ENCODE assay signal across 21 mouse cellular contexts in genomic region chr8:117881414-117881973, GRCm38 (mm10).
DNase-seq lines count a peak whose midpoint lies in the region; ATAC-seq lines count a peak whose summit lies in the region.
"Had no signal": no experiment of that assay in that cellular context is flagged by ENCODE, and none has a peak within 500 bp of the region (broad histone marks: within the 10 kb centered on the region; RNA-seq: fewer than 3 reads in every experiment).

No protein-coding gene starts in this region.

- peak overlapping the region; percentile 37 for H3K27ac ChIP-seq in intestine, embryonic 16.5 days (ENCODE audit: low read length)
- no peak overlapping the region for H3K27ac ChIP-seq in forebrain, embryonic 10.5 days
- H3K27ac ChIP-seq: embryonic facial prominence, embryonic 10.5 days; forebrain, embryonic 15.5 days; heart, adult 2 months; heart, embryonic 15.5 days; hindbrain, embryonic 10.5 days; hindbrain, embryonic 14.5 days had no signal

- no peak overlapping the region for H3K9ac ChIP-seq in intestine, embryonic 16.5 days (ENCODE audit: low read depth, low read length)
- H3K9ac ChIP-seq: forebrain, embryonic 15.5 days; heart, embryonic 15.5 days; hindbrain, embryonic 14.5 days had no signal

- no peaks in the 10 kb centered on the region for H3K36me3 ChIP-seq in intestine, embryonic 16.5 days (ENCODE audit: control insufficient read depth, insufficient read depth, low read length)
- no peaks in the 10 kb centered on the region for H3K36me3 ChIP-seq in forebrain, embryonic 10.5 days (replicated peaks)
- H3K36me3 ChIP-seq: embryonic facial prominence, embryonic 10.5 days; forebrain, embryonic 15.5 days; heart, embryonic 15.5 days; hindbrain, embryonic 10.5 days had no signal

- 52% methylated on average over 8 of the region's 8 CpGs for WGBS in intestine, embryonic 16.5 days
- 93% methylated on average over 8 of the region's 8 CpGs for WGBS in forebrain, embryonic 10.5 days

- no peaks in the 10 kb centered on the region for H3K9me3 ChIP-seq in intestine, embryonic 16.5 days (ENCODE audit: control insufficient read depth, low read length)
- 0 out of 2 replicates have a peak, but pooled peaks cover under 1% of the 10 kb centered on the region for H3K9me3 ChIP-seq in forebrain, embryonic 10.5 days
- H3K9me3 ChIP-seq: embryonic facial prominence, embryonic 10.5 days; heart, embryonic 15.5 days; hindbrain, embryonic 10.5 days had no signal

- H3K27me3 ChIP-seq in intestine, embryonic 16.5 days (replicated peaks; ENCODE audit: control insufficient read depth, insufficient read depth, low read length): no peaks in the 10 kb centered on the region
- no peaks in the 10 kb centered on the region for H3K27me3 ChIP-seq in forebrain, embryonic 10.5 days (ENCODE audit: poor library complexity, severe bottlenecking)
- H3K27me3 ChIP-seq: forebrain, embryonic 15.5 days; heart, embryonic 15.5 days had no signal

- peak; percentile 89 for ATAC-seq in intestine, embryonic 16.5 days
- ATAC-seq: activated CD4-positive, CD25-positive, alpha-beta regulatory T cell, adult 4 months; forebrain, embryonic 15.5 days; Patski had no signal

- H3K4me1 ChIP-seq in intestine, embryonic 16.5 days (ENCODE audit: control insufficient read depth, insufficient read depth, low read length): peaks cover 4% of the 10 kb centered on the region; the same call in 1 of the 2 replicates
- H3K4me1 ChIP-seq in forebrain, embryonic 10.5 days: no peaks in the 10 kb centered on the region
- H3K4me1 ChIP-seq: embryonic facial prominence, embryonic 10.5 days; heart, embryonic 15.5 days; hindbrain, embryonic 10.5 days had no signal

- DNase-seq in layer of hippocampus, adult 9-11 months: peak; percentile 9
- DNase-seq in layer of hippocampus, postnatal 36 days: no peak
- DNase-seq in right cerebral cortex, adult 18-20 months: peak; percentile 10
- DNase-seq in right cerebral cortex, postnatal 14 days: no peak
- DNase-seq in adrenal gland, postnatal 14 days: no peak
- no peak for DNase-seq in forebrain, embryonic 10.5 days (ENCODE audit: extremely low spot score, low spot score)
- DNase-seq: adrenal gland, postnatal 25 days; cerebellum, adult 2 months; cerebellum, postnatal 10 days; gastrocnemius, postnatal 14 days; heart, adult 2 months; heart, postnatal 14 days had no signal

- H3K4me2 ChIP-seq in intestine, embryonic 16.5 days (ENCODE audit: low read depth, low read length): no peak overlapping the region
- H3K4me2 ChIP-seq: forebrain, embryonic 15.5 days; heart, embryonic 11.5 days; heart, embryonic 15.5 days; hindbrain, embryonic 14.5 days had no signal

- H3K4me3 ChIP-seq in intestine, embryonic 16.5 days (ENCODE audit: low read length): no peak overlapping the region
- no peak overlapping the region for H3K4me3 ChIP-seq in forebrain, embryonic 10.5 days
- H3K4me3 ChIP-seq: embryonic facial prominence, embryonic 10.5 days; forebrain, embryonic 15.5 days; heart, adult 2 months; heart, embryonic 15.5 days; hindbrain, embryonic 10.5 days had no signal

Comparison
In these comparisons a context has a peak if more than half of its experiments do, and no peak if none do; other contexts are left out.
1. DNase-seq: peak in layer of hippocampus, adult 9-11 months (single experiment) and right cerebral cortex, adult 18-20 months (single experiment); none in layer of hippocampus, postnatal 36 days (0 of 2), right cerebral cortex, postnatal 14 days (single experiment), adrenal gland, postnatal 14 days (single experiment) and forebrain, embryonic 10.5 days (single experiment).